Mouse (Mus musculus) layer of hippocampus, postnatal 14 days (tissue): ENCODE measurements around the gene Dct. TPM values are rescaled to one million over a fixed set of nuclear protein-coding genes. Genes with fewer than 3 reads are reported as not detected.
A peak's percentile ranks its signal among the peaks of the same experiment; 100 is the strongest.

Experiments used
- DNase-seq, 2 experiments: peaks; one replicate each; pipeline ENCODE4 v3.0.0; 2021 to 2022; ENCODE audit warnings: low spot score in 2 of 2, mixed read lengths in 1 of 2
- long read RNA-seq, 2 experiments: library from polyadenylated mRNA; stranded (forward); transcript quantifications; one replicate each; pipeline ENCODE4 v2.0.0; 2021
- total RNA-seq, 2 experiments: library from RNA; stranded (reverse); gene quantifications; 2 replicates each; pipeline ENCODE4 v1.2.3; 2021

Dct gene
- 1 to 10 TPM in 1 of 2 experiments, under 1 TPM in 1; 0.83 to 1.0 TPM for total RNA-seq
- long read RNA-seq, experiment 1, result 0 reads
- long read RNA-seq, experiment 2, partial matches to known transcripts, result 0 of 2 reads
- long read RNA-seq, experiment 2, other reads (novel, unspliced or antisense), result 0 of 2 reads

- DNase-seq, result peak in 1 of 2 experiments; percentile 15
Observed at GRCm38 (mm10) chr14:118051975-118052630, at the start of gene Dct. TSS of gene Dct (minus strand) at chr14:118052244.

- DNase-seq, result no peak
Observed at GRCm38 (mm10) chr14:118101227-118101990, 49.4 kb upstream of the Dct start.

- DNase-seq, result no peak
Observed at GRCm38 (mm10) chr14:118098265-118098664, 46.2 kb upstream of the Dct start.

GRCm38 (mm10) chr14:118089806-118090392 lies 37.9 kb upstream of the Dct start:
- DNase-seq, result peak in 1 of 2 experiments; percentile 29

GRCm38 (mm10) chr14:118089215-118089805 lies 37.3 kb upstream of the Dct start:
- peak; percentile 89 to 94 for DNase-seq

- no peak for DNase-seq
Observed at GRCm38 (mm10) chr14:118088437-118089207, 36.6 kb upstream of the Dct start.

- no peak for DNase-seq
Observed at GRCm38 (mm10) chr14:118086271-118087035, 34.4 kb upstream of the Dct start.

GRCm38 (mm10) chr14:118083851-118084250 lies 31.8 kb upstream of the Dct start:
- DNase-seq, result no peak

- no peak for DNase-seq
Observed at GRCm38 (mm10) chr14:118080606-118081005, 28.6 kb upstream of the Dct start.

- no peak for DNase-seq
Observed at GRCm38 (mm10) chr14:118070100-118070499, 18.1 kb upstream of the Dct start.

GRCm38 (mm10) chr14:118069439-118070079 lies 17.5 kb upstream of the Dct start:
- DNase-seq, result no peak

GRCm38 (mm10) chr14:118061766-118062432 lies 9.9 kb upstream of the Dct start:
- no peak for DNase-seq

- DNase-seq, result no peak
Observed at GRCm38 (mm10) chr14:118058581-118058886, 6.5 kb upstream of the Dct start.

GRCm38 (mm10) chr14:118057696-118058580 lies 5.9 kb upstream of the Dct start:
- DNase-seq, result no peak

- DNase-seq, result no peak
Observed at GRCm38 (mm10) chr14:118052770-118053169, 726 bp upstream of the Dct start.

GRCm38 (mm10) chr14:118051396-118051795 lies 648 bp downstream of the Dct start:
- DNase-seq, result no peak

GRCm38 (mm10) chr14:118050990-118051389 lies 1.1 kb downstream of the Dct start:
- DNase-seq, result no peak

- no peak for DNase-seq
Observed at GRCm38 (mm10) chr14:118050431-118050830, 1.6 kb downstream of the Dct start.
